Mouse (Mus musculus): ENCODE measurements around the gene Cars. TPM values are rescaled to one million over a fixed set of nuclear protein-coding genes. Genes with fewer than 3 reads are reported as not detected.
"Not testable (repeated sequence)": the region's sequence is repeated elsewhere in the genome, so short reads cannot be mapped to it uniquely, and the experiment has no call there.

Gene Cars
- 47.0 and 64.4 TPM in 2 replicates for polyA plus RNA-seq (2014; fragmentation: Nextera tagmentation; extraction: Ambion mirVana)

GRCm38 (mm10) chr7:143599428-143600230 lies at the start of gene Cars:
TSS of gene Cars (minus strand) at chr7:143600090.
- peak; percentile 99 for ATAC-seq (ENCODE audit: low FRiP score, low TSS enrichment)

GRCm38 (mm10) chr7:143649034-143649768 lies 49.3 kb upstream of the Cars start, which contains the start of gene Tnfrsf22:
TSS of gene Tnfrsf22 (minus strand) at chr7:143649661.
- peaks cover 3% of the 10 kb centered on the region; the same call in 1 of the 2 replicates for H3K9me3 ChIP-seq (ENCODE audit: control insufficient read depth, low read length)
- no peaks in the 10 kb centered on the region for H3K36me3 ChIP-seq (ENCODE audit: control insufficient read depth, insufficient read depth, low read length)
- no peak within 1 kb of the TSS for H3K27ac ChIP-seq (ENCODE audit: low read depth, low read length)
- no peaks in the 10 kb centered on the region for H3K27me3 ChIP-seq (ENCODE audit: control insufficient read depth, insufficient read depth, low read length)
- WGBS: 2% methylated on average over 39 of the region's 39 CpGs
- peak within 1 kb of the TSS; percentile 79 for H3K4me2 ChIP-seq (replicated peaks; ENCODE audit: low read depth, low read length)
- H3K9ac ChIP-seq (ENCODE audit: low read depth, low read length): peak within 1 kb of the TSS; percentile 59
- ATAC-seq (ENCODE audit: low FRiP score, low TSS enrichment): peak; percentile 97
- no peaks in the 10 kb centered on the region for H3K4me1 ChIP-seq (ENCODE audit: control insufficient read depth, insufficient read depth, low read length)
- H3K4me3 ChIP-seq (ENCODE audit: low read length): peak within 1 kb of the TSS; percentile 67

More at GRCm38 (mm10) chr7:143599428-143600230, at the start of gene Cars:
- WGBS: 2% methylated on average over 35 of the region's 35 CpGs
- Histone ChIP-seq H3K27ac (ENCODE audit: low read depth, low read length) (no peak within 1 kb of the TSS), H3K36me3 (ENCODE audit: control insufficient read depth, insufficient read depth, low read length) (peaks cover 10% of the 10 kb centered on the region; the same call in 1 of the 2 replicates), H3K27me3 (ENCODE audit: control insufficient read depth, insufficient read depth, low read length) (no peaks in the 10 kb centered on the region), H3K4me1 (ENCODE audit: control insufficient read depth, insufficient read depth, low read length) (peaks cover 8% of the 10 kb centered on the region), H3K9ac (ENCODE audit: low read depth, low read length) (peak within 1 kb of the TSS; percentile 81), H3K4me2 (replicated peaks; ENCODE audit: low read depth, low read length) (peak within 1 kb of the TSS; percentile 91), H3K4me3 (ENCODE audit: low read length) (peak within 1 kb of the TSS; percentile 92), H3K9me3 (ENCODE audit: control insufficient read depth, low read length) (no peaks in the 10 kb centered on the region)

GRCm38 (mm10) chr7:143643949-143644348 lies 44.1 kb upstream of the Cars start:
- H3K4me3 ChIP-seq (ENCODE audit: low read length): not testable (repeated sequence)

DNA sequence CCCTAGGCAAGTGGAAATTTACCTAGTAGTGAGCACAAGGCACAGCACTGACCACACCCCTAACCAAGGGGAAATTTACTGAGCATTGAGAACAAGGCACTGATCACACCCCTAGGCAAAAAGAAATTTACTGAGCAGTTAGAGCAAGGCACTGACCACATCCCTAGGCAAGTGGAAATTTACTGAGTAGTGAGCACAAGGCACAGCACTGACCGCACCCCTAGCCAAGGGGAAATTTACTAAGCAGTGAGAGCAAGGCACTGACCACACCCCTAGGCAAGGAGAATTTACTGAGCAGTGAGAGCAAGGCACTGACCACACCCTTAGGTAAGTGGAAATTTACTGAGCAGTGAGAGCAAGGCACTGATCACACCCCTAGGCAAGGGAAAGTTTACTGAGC lies 36.8 kb upstream of the Cars start:
- Histone ChIP-seq H3K36me3 (ENCODE audit: control insufficient read depth, insufficient read depth, low read length) (no peaks in the 10 kb centered on the region; the same call in 1 of the 2 replicates), H3K9ac (ENCODE audit: low read depth, low read length) (no peak overlapping the region), H3K9me3 (ENCODE audit: control insufficient read depth, low read length) (no peaks in the 10 kb centered on the region), H3K4me1 (ENCODE audit: control insufficient read depth, insufficient read depth, low read length) (no peaks in the 10 kb centered on the region), H3K4me2 (replicated peaks; ENCODE audit: low read depth, low read length) (no peak overlapping the region), H3K27me3 (ENCODE audit: control insufficient read depth, insufficient read depth, low read length) (no peaks in the 10 kb centered on the region), H3K4me3 (ENCODE audit: low read length) (no peak overlapping the region), H3K27ac (ENCODE audit: low read depth, low read length) (no peak overlapping the region)
- 93% methylated on average over 1 of the region's 1 CpGs for WGBS
- ATAC-seq (ENCODE audit: low FRiP score, low TSS enrichment): no peak

More at GRCm38 (mm10) chr7:143643949-143644348, 44.1 kb upstream of the Cars start:
- H3K4me1 ChIP-seq (ENCODE audit: control insufficient read depth, insufficient read depth, low read length); H3K36me3 ChIP-seq (ENCODE audit: control insufficient read depth, insufficient read depth, low read length); ATAC-seq (ENCODE audit: low FRiP score, low TSS enrichment); H3K4me2 ChIP-seq (replicated peaks; ENCODE audit: low read depth, low read length); H3K27me3 ChIP-seq (ENCODE audit: control insufficient read depth, insufficient read depth, low read length); H3K9me3 ChIP-seq (ENCODE audit: control insufficient read depth, low read length); H3K27ac ChIP-seq (ENCODE audit: low read depth, low read length); H3K9ac ChIP-seq (ENCODE audit: low read depth, low read length): not testable (repeated sequence)
- WGBS: 93% methylated on average over 2 of the region's 2 CpGs

DNA sequence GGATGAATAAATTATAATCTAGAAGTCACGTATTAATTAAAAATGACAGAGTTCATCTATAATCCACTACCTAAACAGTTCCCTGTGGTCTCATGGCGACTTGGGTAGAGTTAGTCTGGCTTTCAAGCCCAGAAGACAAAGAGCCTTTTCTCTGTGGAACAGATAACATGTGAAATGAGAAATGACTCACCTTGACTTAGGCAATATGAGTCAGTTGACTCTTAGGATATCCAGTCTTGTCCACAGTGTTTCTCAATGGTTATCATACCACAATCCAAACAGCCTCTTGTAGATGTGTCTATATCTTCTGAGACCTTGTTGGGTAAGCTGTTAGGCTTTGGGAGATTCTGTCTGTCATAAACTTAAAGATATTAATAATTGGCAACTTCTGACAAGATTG lies 31.6 kb upstream of the Cars start:
- no peak for ATAC-seq (ENCODE audit: low FRiP score, low TSS enrichment)
- H3K27ac ChIP-seq (ENCODE audit: low read depth, low read length): no peak overlapping the region

GRCm38 (mm10) chr7:143629501-143629900 lies 29.6 kb upstream of the Cars start:
- WGBS: 27% methylated on average over 1 of the region's 1 CpGs
- ATAC-seq (ENCODE audit: low FRiP score, low TSS enrichment): no peak
- no peaks in the 10 kb centered on the region for H3K27me3 ChIP-seq (ENCODE audit: control insufficient read depth, insufficient read depth, low read length)

More for the DNA sequence above, 31.6 kb upstream of the Cars start:
- Histone ChIP-seq H3K36me3 (ENCODE audit: control insufficient read depth, insufficient read depth, low read length) (no peaks in the 10 kb centered on the region), H3K4me1 (ENCODE audit: control insufficient read depth, insufficient read depth, low read length) (no peaks in the 10 kb centered on the region), H3K4me3 (ENCODE audit: low read length) (no peak overlapping the region), H3K9ac (ENCODE audit: low read depth, low read length) (no peak overlapping the region), H3K27me3 (ENCODE audit: control insufficient read depth, insufficient read depth, low read length) (no peaks in the 10 kb centered on the region), H3K4me2 (replicated peaks; ENCODE audit: low read depth, low read length) (no peak overlapping the region), H3K9me3 (ENCODE audit: control insufficient read depth, low read length) (no peaks in the 10 kb centered on the region)
- 69% methylated on average over 2 of the region's 2 CpGs for WGBS

GRCm38 (mm10) chr7:143628540-143628939 lies 28.6 kb upstream of the Cars start, which contains the start of gene Tnfrsf26:
TSS of gene Tnfrsf26 (minus strand) at chr7:143628722.
- no peak for ATAC-seq (ENCODE audit: low FRiP score, low TSS enrichment)
- H3K4me3 ChIP-seq (ENCODE audit: low read length): no peak within 1 kb of the TSS
- H3K4me1 ChIP-seq (ENCODE audit: control insufficient read depth, insufficient read depth, low read length): no peaks in the 10 kb centered on the region
- H3K27me3 ChIP-seq (ENCODE audit: control insufficient read depth, insufficient read depth, low read length): no peaks in the 10 kb centered on the region
- H3K4me2 ChIP-seq (replicated peaks; ENCODE audit: low read depth, low read length): no peak within 1 kb of the TSS
- 88% methylated on average over 1 of the region's 1 CpGs for WGBS
- H3K9ac ChIP-seq (ENCODE audit: low read depth, low read length): no peak within 1 kb of the TSS
- H3K27ac ChIP-seq (ENCODE audit: low read depth, low read length): no peak within 1 kb of the TSS
- no peaks in the 10 kb centered on the region for H3K36me3 ChIP-seq (ENCODE audit: control insufficient read depth, insufficient read depth, low read length)
- H3K9me3 ChIP-seq (ENCODE audit: control insufficient read depth, low read length): no peaks in the 10 kb centered on the region

More at GRCm38 (mm10) chr7:143629501-143629900, 29.6 kb upstream of the Cars start:
- no peaks in the 10 kb centered on the region for H3K9me3 ChIP-seq (ENCODE audit: control insufficient read depth, low read length)
- H3K4me1 ChIP-seq (ENCODE audit: control insufficient read depth, insufficient read depth, low read length): no peaks in the 10 kb centered on the region
- no peak overlapping the region for H3K4me2 ChIP-seq (replicated peaks; ENCODE audit: low read depth, low read length)
- no peak overlapping the region for H3K9ac ChIP-seq (ENCODE audit: low read depth, low read length)
- H3K27ac ChIP-seq (ENCODE audit: low read depth, low read length): no peak overlapping the region
- H3K36me3 ChIP-seq (ENCODE audit: control insufficient read depth, insufficient read depth, low read length): no peaks in the 10 kb centered on the region
- no peak overlapping the region for H3K4me3 ChIP-seq (ENCODE audit: low read length)

DNA sequence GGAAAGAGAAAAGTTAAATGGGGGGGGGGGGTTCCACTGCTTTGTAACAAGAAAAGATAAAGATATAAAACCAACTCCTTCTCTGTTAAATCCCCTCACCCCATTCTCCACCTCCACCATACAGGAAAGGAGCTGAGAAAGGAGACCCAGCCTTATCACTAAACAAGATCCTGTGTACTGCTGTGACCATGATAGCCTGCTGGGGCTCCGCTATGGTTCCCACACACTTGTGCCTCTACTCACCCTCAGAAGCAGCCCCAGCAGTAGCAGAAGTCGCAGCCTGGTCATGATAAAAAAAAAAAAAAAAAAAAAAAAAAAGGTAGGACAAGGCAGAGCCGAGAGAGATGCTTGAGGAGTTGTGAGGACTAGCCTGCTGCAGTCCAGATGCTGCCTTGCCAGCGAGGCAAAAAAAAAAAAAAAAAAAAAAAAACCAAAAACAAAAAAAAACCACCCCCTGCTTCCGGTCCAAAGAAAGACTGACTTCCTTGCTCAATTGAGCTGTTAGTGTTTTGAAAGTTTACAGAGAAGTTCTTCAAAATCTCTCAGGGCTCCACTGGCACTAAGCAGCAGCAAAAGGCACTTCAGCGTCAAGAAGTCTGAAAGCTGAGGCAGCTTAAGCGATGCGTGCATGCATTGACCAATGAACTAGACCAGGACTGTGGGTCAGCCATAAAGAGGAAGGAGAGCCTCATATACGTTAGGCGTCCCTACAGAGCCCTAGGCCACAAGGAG lies 27.8 kb upstream of the Cars start:
- ATAC-seq (ENCODE audit: low FRiP score, low TSS enrichment): no peak
- Histone ChIP-seq H3K9me3 (ENCODE audit: control insufficient read depth, low read length) (no peaks in the 10 kb centered on the region), H3K27me3 (ENCODE audit: control insufficient read depth, insufficient read depth, low read length) (no peaks in the 10 kb centered on the region), H3K4me2 (replicated peaks; ENCODE audit: low read depth, low read length) (no peak overlapping the region), H3K9ac (ENCODE audit: low read depth, low read length) (no peak overlapping the region), H3K36me3 (ENCODE audit: control insufficient read depth, insufficient read depth, low read length) (no peaks in the 10 kb centered on the region), H3K4me3 (ENCODE audit: low read length) (no peak overlapping the region), H3K4me1 (ENCODE audit: control insufficient read depth, insufficient read depth, low read length) (no peaks in the 10 kb centered on the region), H3K27ac (ENCODE audit: low read depth, low read length) (no peak overlapping the region)
- 64% methylated on average over 10 of the region's 10 CpGs for WGBS

Data from kidney, embryonic 14.5 days (tissue).